Mouse (Mus musculus) heart, postnatal 10 days (tissue): ENCODE results near the gene Heatr6. TPM values are rescaled to one million over a fixed set of nuclear protein-coding genes. Genes with fewer than 3 reads are reported as not detected.

ENCODE experiments used
- DNase-seq, 2 experiments: peaks; one replicate each; pipeline ENCODE4 v3.0.0; 2021
- intact Hi-C: fragments of 180-260 bp; cut with DNase I; formaldehyde crosslinking; loops from one replicate; pipeline ENCODE4 v1.15.1; 2025
- total RNA-seq, 2 experiments: library from RNA; stranded (reverse); gene quantifications; 2 replicates each; pipeline ENCODE4 v1.2.3; 2021

Heatr6 gene
- total RNA-seq, 2 experiments from 2014 or later, result 8.0 to 8.2 TPM

- intact Hi-C loops, result no loop called here
- no peak for DNase-seq
These were observed 43.6 kb downstream of the Heatr6 start for GRCm38 (mm10) chr11:83796980-83797608.

GRCm38 (mm10) chr11:83799871-83800430 is 46.5 kb downstream of the Heatr6 start:
- no peak for DNase-seq
- intact Hi-C loops, result loop anchor here (5.0 kb wide), 1 partner anchor 137 kb away; no protein-coding TSS in a partner anchor

GRCm38 (mm10) chr11:83802166-83802565 is 48.7 kb downstream of the Heatr6 start:
- intact Hi-C loops, result loop anchor here (5.0 kb wide), 1 partner anchor 135 kb away; no protein-coding TSS in a partner anchor
- DNase-seq, result peak; percentile 24 to 43

- DNase-seq, result no peak
- intact Hi-C loops, result loop anchor here (5.0 kb wide), 1 partner anchor 135 kb away; no protein-coding TSS in a partner anchor
These were observed 49.1 kb downstream of the Heatr6 start for GRCm38 (mm10) chr11:83802581-83802980.

GRCm38 (mm10) chr11:83810441-83810840 is 56.9 kb downstream of the Heatr6 start:
- DNase-seq, result no peak
- intact Hi-C loops, result no loop called here

GRCm38 (mm10) chr11:83815191-83815590 is 61.7 kb downstream of the Heatr6 start:
- intact Hi-C loops, result no loop called here
- no peak for DNase-seq

GRCm38 (mm10) chr11:83815628-83816027 is 62.1 kb downstream of the Heatr6 start:
- intact Hi-C loops, result no loop called here
- peak; percentile 29 to 68 for DNase-seq

GRCm38 (mm10) chr11:83817048-83817447 is 63.6 kb downstream of the Heatr6 start:
- intact Hi-C loops, result no loop called here
- DNase-seq, result no peak

- DNase-seq, result no peak
- intact Hi-C loops, result no loop called here
These were observed 64.5 kb downstream of the Heatr6 start for GRCm38 (mm10) chr11:83817994-83818393.

GRCm38 (mm10) chr11:83818591-83819127 is 65.2 kb downstream of the Heatr6 start:
- intact Hi-C loops, result no loop called here
- no peak for DNase-seq

GRCm38 (mm10) chr11:83819806-83820483 is 66.4 kb downstream of the Heatr6 start:
- DNase-seq, result no peak
- intact Hi-C loops, result no loop called here

- intact Hi-C loops, result no loop called here
- no peak for DNase-seq
These were observed 72.6 kb downstream of the Heatr6 start for GRCm38 (mm10) chr11:83826142-83826541.

- intact Hi-C loops, result no loop called here
- DNase-seq, result no peak
These were observed 75.2 kb downstream of the Heatr6 start for GRCm38 (mm10) chr11:83828553-83829142.

GRCm38 (mm10) chr11:83832389-83832788 is 78.9 kb downstream of the Heatr6 start:
- intact Hi-C loops, result no loop called here
- DNase-seq, result peak in 1 of 2 experiments; percentile 36

Other genes starting within 250 kb of the Heatr6 start
- not detected for gene Heatr9, start 231.5 kb upstream of the Heatr6 start, total RNA-seq
- gene Ccl5, start 223.2 kb upstream of the Heatr6 start, total RNA-seq, result not detected
- gene Ccl9, start 175.1 kb upstream of the Heatr6 start, total RNA-seq, result 1 to 10 TPM; 2.9 to 5.3 TPM
- 1 to 10 TPM; 3.0 to 4.5 TPM for gene Ccl6, start 160.6 kb upstream of the Heatr6 start, total RNA-seq
- not detected for gene Rpl9-ps1, start 108.1 kb upstream of the Heatr6 start, total RNA-seq
- under 1 TPM in 1 of 2 experiments, not detected in 1; 0.35 TPM for gene Ccl3, start 104.3 kb upstream of the Heatr6 start, total RNA-seq
- gene Ccl4, start 91.1 kb upstream of the Heatr6 start, total RNA-seq, result not detected
- gene Wfdc17, start 49.7 kb upstream of the Heatr6 start, total RNA-seq, result 1 to 10 TPM in 1 of 2 experiments, under 1 TPM in 1; 0.91 to 1.1 TPM
- gene Wfdc18, start 44.7 kb upstream of the Heatr6 start, total RNA-seq, result under 1 TPM in 1 of 2 experiments, not detected in 1; 0.74 TPM
- gene Wfdc21, start 6.8 kb upstream of the Heatr6 start, total RNA-seq, result not detected
- gene Hnf1b, start 96.4 kb downstream of the Heatr6 start, total RNA-seq, result not detected
- gene Ddx52, start 188.4 kb downstream of the Heatr6 start, total RNA-seq, result 10 to 100 TPM; 12.3 to 12.4 TPM
- 10 to 100 TPM; 20.2 to 25.8 TPM for gene Synrg, start 210.7 kb downstream of the Heatr6 start, total RNA-seq